Mouse (Mus musculus) embryonic facial prominence, embryonic 11.5 days (tissue): ENCODE data around the gene March7. TPM values are rescaled to one million over a fixed set of nuclear protein-coding genes. Genes with fewer than 3 reads are reported as not detected.
A peak's percentile ranks its signal among the peaks of the same experiment; 100 is the strongest.

Source experiments
- ATAC-seq: fragments of 200-750 bp; cut with Nextera tagmentation; replicated peaks from 2 replicates; pipeline ENCODE4 v1.8.0; 2017; ENCODE audit warnings: low read depth; ENCODE audit not compliant: insufficient number of reproducible peaks, low FRiP score, low TSS enrichment
- DNase-seq: peaks from one replicate; pipeline ENCODE4 v3.0.0-alpha.2; 2015; ENCODE audit warnings: low spot score
- H3K27ac ChIP-seq: fragments of 300-500 bp; sonication (generic); replicated peaks from 2 replicates; pipeline ENCODE4 v1.5.1; 2014; ENCODE audit warnings: mild to moderate bottlenecking, low read depth, low read length, control low read depth
- H3K27me3 ChIP-seq: fragments of 300-500 bp; sonication (generic); 2 replicates; pipeline ENCODE4 v1.6.1; 2014; ENCODE audit warnings: mild to moderate bottlenecking, low read length, moderate library complexity, mixed read lengths; ENCODE audit not compliant: control insufficient read depth, insufficient read depth
- H3K36me3 ChIP-seq: fragments of 300-500 bp; sonication (generic); replicated peaks from 2 replicates; pipeline ENCODE4 v1.6.1; 2014; ENCODE audit warnings: low read depth, mild to moderate bottlenecking, low read length, moderate library complexity, mixed read lengths; ENCODE audit not compliant: control insufficient read depth, insufficient read depth
- H3K4me1 ChIP-seq: fragments of 300-500 bp; sonication (generic); 2 replicates; pipeline ENCODE4 v1.6.1; 2014; ENCODE audit warnings: low read length, mixed read lengths; ENCODE audit not compliant: control insufficient read depth, insufficient read depth
- H3K4me2 ChIP-seq: fragments of 300-500 bp; sonication (generic); 2 replicates; pipeline ENCODE4 v1.6.1; 2014; ENCODE audit warnings: low read depth, mild to moderate bottlenecking, control low read depth, low read length, moderate library complexity
- H3K4me3 ChIP-seq: fragments of 300-500 bp; sonication (generic); 2 replicates; pipeline ENCODE4 v1.5.1; 2014; ENCODE audit warnings: low read depth, low read length, control low read depth
- H3K9ac ChIP-seq: fragments of 300-500 bp; sonication (generic); replicated peaks from 2 replicates; pipeline ENCODE4 v1.6.1; 2014; ENCODE audit warnings: mild to moderate bottlenecking, control low read depth, low read length
- H3K9me3 ChIP-seq: fragments of 300-500 bp; sonication (generic); replicated peaks from 2 replicates; pipeline ENCODE4 v1.6.1; 2016; ENCODE audit warnings: mild to moderate bottlenecking, low read length, inconsistent platforms, mixed read lengths; ENCODE audit not compliant: control insufficient read depth
- WGBS: fragments of 180-500 bp; shearing (Covaris S2); extraction: QIAGEN DNeasy Blood & Tissue Kit; methylation state at CpG from one replicate; pipeline ENCODE4 v1.1.7; 2014; 5-methylcytosine and 5-hydroxymethylcytosine counted together
- polyA plus RNA-seq: library from polyadenylated mRNA; unstranded; fragments of >200 nt; fragmentation: Nextera tagmentation; extraction: Ambion mirVana; gene quantifications from 2 replicates; pipeline ENCODE4 v1.2.1, GENCODE M21; 2014

The March7 gene
- polyA plus RNA-seq, 1 experiment from 2014 or later, result 82.6 TPM

DNA sequence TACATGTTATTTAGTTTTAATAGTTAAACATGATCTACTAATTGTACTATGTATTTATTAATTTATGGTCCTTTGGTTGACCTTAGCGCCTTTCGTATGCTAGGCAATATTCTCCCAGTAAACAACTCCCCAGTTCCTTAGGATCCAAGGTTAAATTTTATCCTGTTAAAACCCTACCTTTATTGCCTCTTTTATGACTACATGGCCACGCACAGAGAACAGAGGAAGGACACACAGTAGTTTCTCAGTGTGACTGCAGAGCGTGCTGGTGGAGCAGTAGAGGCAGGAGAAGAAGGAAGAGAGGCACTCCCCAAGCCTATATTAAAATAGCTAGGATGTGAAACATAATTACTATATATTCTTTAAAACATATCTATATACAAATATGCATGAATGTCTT, 6.0 kb upstream of the March7 start:
- H3K4me2 ChIP-seq, result no peak overlapping the region
- no peaks in the 10 kb centered on the region for H3K9me3 ChIP-seq
- H3K9ac ChIP-seq, result no peak overlapping the region
- H3K27ac ChIP-seq, result no peak overlapping the region
- H3K4me1 ChIP-seq, result no peaks in the 10 kb centered on the region
- WGBS, result 92% methylated on average over 4 of the region's 4 CpGs
- ATAC-seq (no peak), DNase-seq (no peak)
- H3K4me3 ChIP-seq, result no peak overlapping the region
- H3K36me3 ChIP-seq, result no peaks in the 10 kb centered on the region
- H3K27me3 ChIP-seq, result no peaks in the 10 kb centered on the region

DNA sequence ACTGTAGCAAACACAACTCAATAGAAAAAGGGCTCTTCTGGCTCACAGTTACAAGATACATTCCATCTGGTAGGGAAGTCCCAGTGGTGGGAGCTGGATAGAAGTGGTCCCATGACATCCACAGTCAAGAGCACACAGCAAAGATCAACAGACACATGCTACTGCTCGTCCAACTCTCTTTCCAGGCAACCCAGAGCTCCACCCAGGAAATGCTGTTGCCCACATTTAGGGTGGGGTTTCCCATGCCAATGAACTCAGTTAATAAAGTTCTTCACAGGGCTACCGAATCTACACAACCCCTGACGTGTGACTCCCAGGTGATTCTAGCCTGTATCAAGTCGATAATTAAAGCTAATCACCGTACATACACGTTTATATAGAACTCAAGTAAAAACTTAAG, 5.5 kb upstream of the March7 start:
- no peak for ATAC-seq
- no peak for DNase-seq
- WGBS, result 79% methylated on average over 6 of the region's 6 CpGs
- no peak overlapping the region for H3K9ac ChIP-seq
- no peak overlapping the region for H3K4me2 ChIP-seq
- no peak overlapping the region for H3K4me3 ChIP-seq
- no peak overlapping the region for H3K27ac ChIP-seq
- no peaks in the 10 kb centered on the region for H3K4me1 ChIP-seq
- H3K9me3 ChIP-seq, result no peaks in the 10 kb centered on the region
- no peaks in the 10 kb centered on the region for H3K36me3 ChIP-seq
- H3K27me3 ChIP-seq, result no peaks in the 10 kb centered on the region

DNA sequence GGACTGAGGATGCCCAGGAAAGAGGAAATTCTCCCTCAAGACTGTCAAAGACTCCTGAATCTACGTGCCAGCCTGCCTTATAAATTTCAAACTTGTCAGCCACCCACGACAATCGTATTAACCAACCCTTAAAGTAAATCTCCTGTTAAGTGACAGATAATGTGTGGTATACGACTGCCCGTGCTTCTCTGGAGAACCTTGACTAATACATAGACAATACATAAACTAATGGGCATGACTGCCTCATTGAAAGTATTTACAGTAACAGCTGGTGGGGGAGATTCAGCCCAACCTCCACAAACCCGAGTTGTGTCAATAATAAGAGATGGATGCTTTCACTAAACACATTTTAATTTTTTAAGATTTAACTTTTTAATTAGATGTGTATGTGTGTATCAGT, 3.9 kb upstream of the March7 start:
- ATAC-seq, result no peak
- Histone ChIP-seq H3K27ac (no peak overlapping the region), H3K4me2 (no peak overlapping the region), H3K9ac (no peak overlapping the region), H3K4me3 (no peak overlapping the region), H3K27me3 (no peaks in the 10 kb centered on the region), H3K36me3 (no peaks in the 10 kb centered on the region), H3K9me3 (no peaks in the 10 kb centered on the region), H3K4me1 (no peaks in the 10 kb centered on the region)
- no peak for DNase-seq
- whole genome bisulfite sequencing, result 76% methylated on average over 6 of the region's 6 CpGs

DNA sequence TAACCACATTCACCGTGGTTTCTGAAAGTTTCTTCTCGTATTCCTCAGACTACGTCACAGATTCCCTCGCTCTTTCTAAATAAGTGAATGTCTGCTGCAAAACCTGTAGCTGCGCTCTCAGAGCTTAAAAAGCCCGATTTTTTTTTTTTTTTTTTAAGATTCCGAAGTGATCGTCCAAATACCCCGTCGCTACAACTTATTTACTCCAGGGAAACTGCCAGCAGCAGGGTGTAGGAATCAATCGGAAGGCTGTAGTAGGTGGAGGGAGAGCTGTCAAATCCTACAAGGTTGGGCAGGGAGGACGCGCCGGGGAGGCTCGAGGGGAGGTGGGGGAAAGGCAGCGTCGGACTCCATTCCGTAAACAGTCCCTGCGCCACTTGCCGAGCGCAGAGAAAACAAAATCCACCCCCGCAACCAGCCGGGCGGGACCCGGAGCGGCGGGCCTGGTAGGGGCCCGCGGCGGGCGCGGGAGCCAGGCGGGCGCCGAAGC, 520 bp upstream of the March7 start:
- Histone ChIP-seq H3K27ac (peak overlapping the region; percentile 65), H3K4me3 (peak overlapping the region; percentile 95), H3K9ac (peak overlapping the region; percentile 90), H3K4me2 (peak overlapping the region; percentile 66), H3K9me3 (no peaks in the 10 kb centered on the region), H3K36me3 (no peaks in the 10 kb centered on the region), H3K4me1 (no peaks in the 10 kb centered on the region), H3K27me3 (no peaks in the 10 kb centered on the region)
- WGBS, result under 1% methylated on average over 30 of the region's 35 CpGs
- peak; percentile 60 for DNase-seq
- ATAC-seq, result no peak; the same call in 1 of the 2 replicates

DNA sequence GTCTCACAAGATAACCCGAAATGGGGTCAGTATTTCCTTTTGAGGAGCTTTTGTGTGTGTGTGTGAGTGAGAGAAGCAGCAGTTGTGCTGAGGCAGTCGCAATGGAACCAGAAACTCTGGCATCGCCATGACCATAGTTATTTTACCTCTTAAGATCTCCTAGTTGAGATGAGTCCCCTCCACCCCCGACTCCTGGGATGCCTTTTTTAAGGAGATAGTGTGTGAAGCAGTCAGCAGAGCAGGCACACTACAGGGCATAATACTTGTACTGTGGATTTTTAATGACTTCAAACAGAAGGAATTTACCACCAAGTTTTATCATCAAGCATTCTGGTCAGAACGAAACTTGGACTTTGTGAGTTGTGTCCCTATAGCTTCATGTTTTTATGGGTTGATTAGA, 1.1 kb downstream of the March7 start:
- H3K36me3 ChIP-seq, result no peaks in the 10 kb centered on the region
- no peak for ATAC-seq
- no peak overlapping the region for H3K27ac ChIP-seq
- H3K9ac ChIP-seq, result peak overlapping the region; percentile 90
- no peaks in the 10 kb centered on the region for H3K4me1 ChIP-seq
- H3K4me3 ChIP-seq, result peak overlapping the region; percentile 95
- H3K9me3 ChIP-seq, result no peaks in the 10 kb centered on the region
- DNase-seq, result no peak
- H3K27me3 ChIP-seq, result no peaks in the 10 kb centered on the region
- H3K4me2 ChIP-seq, result peak overlapping the region; percentile 66
- 30% methylated on average over 5 of the region's 5 CpGs for WGBS

DNA sequence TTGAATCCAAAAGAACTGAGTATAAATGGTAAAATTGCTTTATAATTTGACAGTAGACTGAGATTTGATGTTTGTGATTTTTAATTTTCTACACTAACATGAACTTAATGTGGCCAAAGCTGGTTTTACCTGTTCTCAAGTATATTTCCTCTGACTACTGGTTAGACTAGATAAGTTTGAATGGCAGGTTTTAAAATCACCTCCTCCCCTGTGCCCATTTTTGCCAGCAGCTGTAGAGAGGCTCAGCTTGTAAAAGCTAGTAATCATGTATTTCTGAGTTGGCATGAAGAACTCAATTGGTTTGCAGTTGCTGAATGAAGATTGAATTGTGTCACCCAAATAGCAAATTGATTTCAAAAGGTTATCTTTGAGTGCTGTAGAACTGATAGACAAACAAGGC, 2.8 kb downstream of the March7 start:
- ATAC-seq (no peak), DNase-seq (no peak)
- Histone ChIP-seq H3K9ac (no peak overlapping the region), H3K9me3 (no peaks in the 10 kb centered on the region), H3K4me1 (no peaks in the 10 kb centered on the region), H3K36me3 (no peaks in the 10 kb centered on the region), H3K4me2 (no peak overlapping the region), H3K4me3 (no peak overlapping the region), H3K27ac (no peak overlapping the region), H3K27me3 (no peaks in the 10 kb centered on the region)

DNA sequence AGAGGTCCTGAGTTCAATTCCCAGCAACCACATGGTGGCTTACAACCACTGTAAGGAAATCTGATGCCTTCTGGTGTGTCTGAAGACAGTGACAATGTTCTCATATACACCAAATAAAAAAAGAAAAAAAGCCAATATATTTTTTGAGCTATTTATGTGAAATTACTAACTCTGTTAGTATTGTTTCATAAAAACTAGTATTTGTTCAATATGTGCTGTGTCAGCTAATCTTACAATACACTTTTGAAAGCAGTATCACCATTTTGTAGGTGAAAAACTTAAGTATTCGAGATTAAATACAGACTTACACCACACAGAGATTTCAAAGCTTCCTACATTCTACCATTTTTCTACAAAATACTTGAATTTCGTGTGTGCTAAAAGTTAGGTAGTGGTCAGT, 5.0 kb downstream of the March7 start:
- no peak for ATAC-seq
- Histone ChIP-seq H3K4me3 (no peak overlapping the region), H3K9me3 (no peaks in the 10 kb centered on the region), H3K4me1 (no peaks in the 10 kb centered on the region), H3K27ac (no peak overlapping the region), H3K27me3 (no peaks in the 10 kb centered on the region), H3K9ac (no peak overlapping the region), H3K4me2 (no peak overlapping the region), H3K36me3 (no peaks in the 10 kb centered on the region)
- no peak for DNase-seq
- WGBS, result 92% methylated on average over 2 of the region's 2 CpGs

DNA sequence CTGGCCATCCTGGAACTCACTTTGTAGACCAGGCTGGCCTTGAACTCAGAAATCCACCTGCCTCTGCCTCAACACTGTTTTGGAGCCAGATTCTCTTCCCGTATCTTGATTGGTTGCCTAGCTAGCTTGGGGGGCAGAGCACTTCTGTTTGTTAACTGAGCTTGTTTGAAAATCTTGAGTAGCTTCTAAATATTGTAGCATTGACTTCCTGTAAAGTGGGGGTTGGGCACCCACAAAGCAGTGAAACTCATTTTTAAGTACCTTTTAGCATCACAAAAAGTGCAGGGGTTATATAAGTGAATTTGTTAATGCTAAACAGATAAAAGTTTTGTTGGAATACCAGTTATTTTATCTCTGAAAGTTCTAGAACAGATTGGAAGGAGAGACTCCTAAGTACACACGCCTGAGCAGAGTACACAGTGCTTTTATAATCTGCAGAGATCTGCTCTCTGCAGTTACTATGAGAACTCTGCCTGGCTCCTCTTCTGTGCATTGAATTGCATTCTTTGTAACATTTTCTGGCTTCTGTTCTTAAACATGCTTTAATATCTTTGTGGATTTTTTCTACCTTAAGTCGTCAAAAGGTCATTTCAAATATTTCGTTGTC, 7.0 kb downstream of the March7 start:
- DNase-seq (no peak), ATAC-seq (no peak)
- Histone ChIP-seq H3K9ac (no peak overlapping the region), H3K4me2 (no peak overlapping the region), H3K27me3 (no peaks in the 10 kb centered on the region), H3K4me3 (no peak overlapping the region), H3K36me3 (no peaks in the 10 kb centered on the region), H3K27ac (no peak overlapping the region), H3K9me3 (no peaks in the 10 kb centered on the region), H3K4me1 (no peaks in the 10 kb centered on the region)
- 95% methylated on average over 4 of the region's 4 CpGs for WGBS
